Mouse (Mus musculus) midbrain, embryonic 15.5 days (tissue): Measurements from ENCODE around the gene Ghdc. TPM values are rescaled to one million over a fixed set of nuclear protein-coding genes. Genes with fewer than 3 reads are reported as not detected.

ENCODE experiments used
- ATAC-seq: fragments of 200-750 bp; cut with Nextera tagmentation; replicated peaks from 2 replicates; pipeline ENCODE4 v1.8.0; 2017; ENCODE audit warnings: moderate TSS enrichment
- H3K27ac ChIP-seq: fragments of 300-500 bp; sonication (generic); 2 replicates; pipeline ENCODE4 v1.5.1; 2015; ENCODE audit warnings: mild to moderate bottlenecking, inconsistent platforms
- H3K27me3 ChIP-seq: fragments of 300-500 bp; sonication (generic); replicated peaks from 2 replicates; pipeline ENCODE4 v1.6.1; 2015; ENCODE audit warnings: inconsistent platforms
- H3K36me3 ChIP-seq: fragments of 300-500 bp; sonication (generic); replicated peaks from 2 replicates; pipeline ENCODE4 v1.6.1; 2015; ENCODE audit warnings: inconsistent platforms
- H3K4me1 ChIP-seq: fragments of 300-500 bp; sonication (generic); 2 replicates; pipeline ENCODE4 v1.6.1; 2015; ENCODE audit warnings: inconsistent platforms
- H3K4me2 ChIP-seq: fragments of 300-500 bp; sonication (generic); 2 replicates; pipeline ENCODE4 v1.6.1; 2015; ENCODE audit warnings: inconsistent platforms, mild to moderate bottlenecking, moderate library complexity
- H3K4me3 ChIP-seq: fragments of 300-500 bp; sonication (generic); 2 replicates; pipeline ENCODE4 v1.5.1; 2015; ENCODE audit warnings: mild to moderate bottlenecking, inconsistent platforms
- H3K9ac ChIP-seq: fragments of 300-500 bp; sonication (generic); 2 replicates; pipeline ENCODE4 v1.6.1; 2015; ENCODE audit warnings: mild to moderate bottlenecking, inconsistent platforms
- H3K9me3 ChIP-seq: fragments of 300-500 bp; sonication (generic); 2 replicates; pipeline ENCODE4 v1.6.1; 2016; ENCODE audit warnings: inconsistent platforms
- WGBS: fragments of 180-500 bp; shearing (Covaris S2); methylation state at CpG from one replicate; pipeline ENCODE4 v1.1.7; 2015; ENCODE audit warnings: mixed read lengths; 5-methylcytosine and 5-hydroxymethylcytosine counted together
- polyA plus RNA-seq: library from polyadenylated mRNA; unstranded; fragments of >200 nt; fragmentation: Nextera tagmentation; extraction: Ambion mirVana; gene quantifications from 2 replicates; pipeline ENCODE4 v1.2.1, GENCODE M21; 2015

Gene Ghdc
- polyA plus RNA-seq, 1 experiment from 2014 or later: 5.7 TPM

DNA sequence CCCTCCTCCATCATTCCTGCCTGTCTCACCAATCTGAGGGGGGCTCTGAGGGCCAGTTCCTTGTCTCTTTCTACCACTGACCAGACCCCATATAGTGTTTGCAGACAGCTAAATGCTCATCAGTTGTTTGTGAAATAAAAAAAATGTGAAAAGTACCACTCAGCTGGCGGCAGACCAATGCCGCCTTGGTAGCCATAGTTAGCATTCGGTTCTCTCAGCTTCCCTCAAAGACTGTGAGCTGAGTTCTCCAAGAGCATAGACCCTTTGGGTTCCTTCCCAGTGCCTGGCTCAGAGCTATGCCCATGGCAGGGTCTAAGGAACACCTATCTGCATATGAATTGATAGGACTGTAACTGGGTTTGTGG is 16.1 kb downstream of the Ghdc start:
- ATAC-seq: no peak
- Histone ChIP-seq H3K9me3 (no peaks in the 10 kb centered on the region), H3K27me3 (0 out of 2 replicates have a peak, but pooled peaks cover 1% of the 10 kb centered on the region), H3K36me3 (peaks cover 16% of the 10 kb centered on the region), H3K4me3 (no peak overlapping the region), H3K9ac (no peak overlapping the region), H3K27ac (no peak overlapping the region), H3K4me2 (no peak overlapping the region), H3K4me1 (peaks cover 18% of the 10 kb centered on the region)
- 93% methylated on average over 3 of the region's 3 CpGs for WGBS

DNA sequence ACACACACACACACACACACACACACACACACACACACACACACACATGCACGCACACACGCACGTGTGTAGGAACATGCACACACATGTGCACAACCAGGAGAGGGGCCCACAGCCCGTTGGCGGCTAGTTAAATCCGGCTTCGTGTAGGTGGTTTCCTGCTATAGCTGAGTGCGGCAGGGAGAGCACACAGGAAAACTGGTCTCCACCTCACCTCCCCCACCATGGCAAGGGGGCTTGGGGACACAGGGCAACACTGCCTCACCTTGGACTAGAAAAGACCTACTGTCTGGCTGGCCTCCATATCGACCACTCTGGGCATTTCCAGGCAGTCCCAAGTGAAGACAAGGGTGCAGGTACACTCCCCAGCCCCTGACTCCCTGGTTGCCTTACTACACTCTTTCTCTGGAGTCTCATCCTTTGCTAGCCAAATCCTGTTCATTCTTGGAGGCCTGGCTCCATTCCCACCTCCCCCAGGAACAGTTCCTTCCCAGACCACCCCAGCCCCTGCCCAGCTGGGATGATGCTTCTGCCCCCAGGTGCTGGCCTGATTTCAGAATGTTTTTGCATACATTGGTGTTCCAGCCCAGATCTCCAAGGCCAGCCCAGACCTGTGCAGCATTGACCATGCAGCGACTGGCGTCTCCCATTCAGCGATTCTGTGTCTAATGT is 16.6 kb downstream of the Ghdc start:
- Histone ChIP-seq H3K4me1 (peaks cover 13% of the 10 kb centered on the region), H3K36me3 (peaks cover 19% of the 10 kb centered on the region), H3K4me3 (no peak overlapping the region), H3K27me3 (0 out of 2 replicates have a peak, but pooled peaks cover 4% of the 10 kb centered on the region), H3K4me2 (no peak overlapping the region), H3K27ac (no peak overlapping the region), H3K9me3 (no peaks in the 10 kb centered on the region), H3K9ac (no peak overlapping the region)
- 86% methylated on average over 12 of the region's 12 CpGs for WGBS
- ATAC-seq: no peak

GRCm38 (mm10) chr11:100752294-100752693 is 18.5 kb downstream of the Ghdc start:
- Histone ChIP-seq H3K9me3 (no peaks in the 10 kb centered on the region), H3K36me3 (peaks cover 19% of the 10 kb centered on the region), H3K4me3 (no peak overlapping the region), H3K27ac (no peak overlapping the region), H3K4me1 (no peaks in the 10 kb centered on the region), H3K27me3 (0 out of 2 replicates have a peak, but pooled peaks cover 4% of the 10 kb centered on the region), H3K4me2 (no peak overlapping the region), H3K9ac (no peak overlapping the region)
- WGBS: 44% methylated on average over 10 of the region's 10 CpGs
- no peak for ATAC-seq

- H3K36me3 ChIP-seq: peaks cover 15% of the 10 kb centered on the region
- no peak for ATAC-seq
- H3K4me3 ChIP-seq: no peak overlapping the region
- no peaks in the 10 kb centered on the region for H3K9me3 ChIP-seq
- no peak overlapping the region for H3K9ac ChIP-seq
- 91% methylated on average over 16 of the region's 16 CpGs for WGBS
- H3K27me3 ChIP-seq: 0 out of 2 replicates have a peak, but pooled peaks cover 4% of the 10 kb centered on the region
- no peaks in the 10 kb centered on the region for H3K4me1 ChIP-seq
- no peak overlapping the region for H3K4me2 ChIP-seq
- H3K27ac ChIP-seq: no peak overlapping the region
These were observed 20.6 kb downstream of the Ghdc start for GRCm38 (mm10) chr11:100750127-100750526.

GRCm38 (mm10) chr11:100749469-100749868 is 21.3 kb downstream of the Ghdc start:
- WGBS: 49% methylated on average over 25 of the region's 25 CpGs
- Histone ChIP-seq H3K27me3 (0 out of 2 replicates have a peak, but pooled peaks cover 4% of the 10 kb centered on the region), H3K4me3 (no peak overlapping the region), H3K9ac (no peak overlapping the region), H3K27ac (no peak overlapping the region), H3K4me2 (no peak overlapping the region), H3K9me3 (no peaks in the 10 kb centered on the region), H3K4me1 (no peaks in the 10 kb centered on the region), H3K36me3 (peaks cover 11% of the 10 kb centered on the region)
- ATAC-seq: no peak

- H3K27me3 ChIP-seq: 0 out of 2 replicates have a peak, but pooled peaks cover 4% of the 10 kb centered on the region
- H3K4me3 ChIP-seq: no peak overlapping the region
- H3K9ac ChIP-seq: no peak overlapping the region
- H3K4me1 ChIP-seq: no peaks in the 10 kb centered on the region
- ATAC-seq: no peak
- no peaks in the 10 kb centered on the region for H3K9me3 ChIP-seq
- peaks cover 10% of the 10 kb centered on the region for H3K36me3 ChIP-seq
- WGBS: 74% methylated on average over 4 of the region's 4 CpGs
- H3K27ac ChIP-seq: no peak overlapping the region
- no peak overlapping the region for H3K4me2 ChIP-seq
These were observed 22.1 kb downstream of the Ghdc start for GRCm38 (mm10) chr11:100748620-100749019.

- Histone ChIP-seq H3K9ac (no peak overlapping the region), H3K27ac (no peak overlapping the region), H3K36me3 (peaks cover 10% of the 10 kb centered on the region), H3K27me3 (0 out of 2 replicates have a peak, but pooled peaks cover 4% of the 10 kb centered on the region), H3K4me3 (no peak overlapping the region), H3K9me3 (no peaks in the 10 kb centered on the region), H3K4me2 (no peak overlapping the region), H3K4me1 (no peaks in the 10 kb centered on the region)
- no peak for ATAC-seq
- WGBS: 79% methylated on average over 5 of the region's 5 CpGs
These were observed 23.6 kb downstream of the Ghdc start for GRCm38 (mm10) chr11:100747114-100747513.

GRCm38 (mm10) chr11:100746546-100746945 is 24.2 kb downstream of the Ghdc start:
- no peak for ATAC-seq
- H3K4me3 ChIP-seq: no peak overlapping the region
- no peaks in the 10 kb centered on the region for H3K4me1 ChIP-seq
- H3K27me3 ChIP-seq: 0 out of 2 replicates have a peak, but pooled peaks cover 4% of the 10 kb centered on the region
- no peak overlapping the region for H3K9ac ChIP-seq
- no peak overlapping the region for H3K27ac ChIP-seq
- no peaks in the 10 kb centered on the region for H3K9me3 ChIP-seq
- WGBS: 89% methylated on average over 10 of the region's 10 CpGs
- H3K36me3 ChIP-seq: peaks cover 6% of the 10 kb centered on the region
- no peak overlapping the region for H3K4me2 ChIP-seq

DNA sequence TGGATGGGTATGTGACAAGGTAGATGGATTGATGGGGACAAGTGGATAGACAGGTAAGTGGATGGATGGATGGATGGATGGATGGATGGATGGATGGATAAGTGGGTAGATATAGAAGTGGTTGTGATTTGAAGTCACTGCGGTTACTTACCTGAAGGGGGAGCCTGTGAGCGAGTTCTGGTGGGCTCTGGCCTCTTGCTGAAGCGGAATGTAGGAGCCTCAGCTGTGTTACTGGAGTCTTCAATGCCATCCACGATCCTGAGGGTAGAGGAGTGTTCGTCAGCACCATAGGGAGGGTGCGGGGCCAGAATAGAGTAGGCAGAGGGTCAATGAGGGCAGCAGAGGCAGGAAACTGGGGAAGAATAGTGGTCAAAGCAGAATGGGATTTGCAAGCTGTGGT is 25.7 kb downstream of the Ghdc start:
- no peaks in the 10 kb centered on the region for H3K4me1 ChIP-seq
- no peak overlapping the region for H3K4me3 ChIP-seq
- H3K9me3 ChIP-seq: no peaks in the 10 kb centered on the region
- 0 out of 2 replicates have a peak, but pooled peaks cover 4% of the 10 kb centered on the region for H3K27me3 ChIP-seq
- no peak overlapping the region for H3K4me2 ChIP-seq
- no peak overlapping the region for H3K27ac ChIP-seq
- 12% methylated on average over 6 of the region's 6 CpGs for WGBS
- peaks cover 11% of the 10 kb centered on the region; the same call in 1 of the 2 replicates for H3K36me3 ChIP-seq
- peak; percentile 62 for ATAC-seq
- no peak overlapping the region for H3K9ac ChIP-seq

GRCm38 (mm10) chr11:100741348-100741747 is 29.4 kb downstream of the Ghdc start:
- H3K4me2 ChIP-seq: no peak overlapping the region

DNA sequence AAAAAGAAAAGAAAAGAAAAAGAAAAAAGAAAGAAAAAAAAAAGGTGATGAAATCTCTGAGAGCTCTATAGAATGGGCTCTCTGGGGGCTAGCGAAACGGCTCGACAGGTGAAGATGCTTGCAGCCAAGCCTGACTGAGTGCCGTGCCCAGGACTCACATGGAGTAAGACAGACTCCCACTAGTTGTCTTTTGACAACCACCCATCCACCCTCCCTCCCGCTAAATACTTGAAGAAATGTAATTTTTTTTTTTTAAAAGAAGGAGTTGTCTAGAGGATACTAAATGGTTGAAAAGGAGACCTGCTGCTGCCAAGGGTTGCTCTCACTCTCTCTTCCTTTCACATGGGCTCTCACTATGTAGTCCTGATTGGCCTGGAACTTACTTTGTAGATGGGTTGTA is 32.0 kb downstream of the Ghdc start:
- no peaks in the 10 kb centered on the region for H3K9me3 ChIP-seq
- peak overlapping the region; percentile 92 for H3K4me2 ChIP-seq
- peak overlapping the region; percentile 91 for H3K27ac ChIP-seq
- H3K27me3 ChIP-seq: no peaks in the 10 kb centered on the region
- 14% methylated on average over 5 of the region's 5 CpGs for WGBS
- H3K9ac ChIP-seq: peak overlapping the region; percentile 61
- peaks cover 7% of the 10 kb centered on the region; the same call in 1 of the 2 replicates for H3K36me3 ChIP-seq
- ATAC-seq: 0 out of 2 replicates have a peak, but pooled peaks have one; percentile 1
- peak overlapping the region; percentile 99 for H3K4me3 ChIP-seq
- peaks cover 25% of the 10 kb centered on the region for H3K4me1 ChIP-seq

More at GRCm38 (mm10) chr11:100741348-100741747, 29.4 kb downstream of the Ghdc start:
- no peak for ATAC-seq
- Histone ChIP-seq H3K36me3 (peaks cover 7% of the 10 kb centered on the region; the same call in 1 of the 2 replicates), H3K27ac (no peak overlapping the region), H3K9me3 (no peaks in the 10 kb centered on the region), H3K27me3 (no peaks in the 10 kb centered on the region), H3K4me1 (peaks cover 17% of the 10 kb centered on the region), H3K9ac (no peak overlapping the region), H3K4me3 (no peak overlapping the region)
- 76% methylated on average over 6 of the region's 6 CpGs for WGBS

GRCm38 (mm10) chr11:100738066-100738604 is 32.6 kb downstream of the Ghdc start, which contains the start of gene Rab5c:
Rab5c (minus strand) TSS chr11:100738215.
- Histone ChIP-seq H3K27ac (peak within 1 kb of the TSS; percentile 91), H3K27me3 (no peaks in the 10 kb centered on the region), H3K4me3 (peak within 1 kb of the TSS; percentile 99), H3K4me2 (peak within 1 kb of the TSS; percentile 92), H3K9ac (peak within 1 kb of the TSS; percentile 94), H3K9me3 (no peaks in the 10 kb centered on the region), H3K36me3 (peaks cover 7% of the 10 kb centered on the region; the same call in 1 of the 2 replicates), H3K4me1 (peaks cover 25% of the 10 kb centered on the region)
- WGBS: under 1% methylated on average over 39 of the region's 39 CpGs
- peak; percentile 99 for ATAC-seq
